Mouse (Mus musculus): ENCODE measurements around the gene Mri1. TPM values are rescaled to one million over a fixed set of nuclear protein-coding genes. Genes with fewer than 3 reads are reported as not detected.
A peak's percentile ranks its signal among the peaks of the same experiment; 100 is the strongest.

Gene Mri1
- total RNA-seq, 2 experiments from 2014 or later, result 13.8 to 34.3 TPM

- ATAC-seq (replicated peaks; ENCODE audit: poor library complexity), result peak; percentile 21
Measured at GRCm38 (mm10) chr8:84237542-84238229, 19.4 kb downstream of the Mri1 start.

GRCm38 (mm10) chr8:84236998-84237473, 20.1 kb downstream of the Mri1 start, which contains the start of gene Zswim4:
Gene Zswim4, minus strand, starts transcription at chr8:84237055.
- peak; percentile 95 for ATAC-seq (replicated peaks; ENCODE audit: poor library complexity)

GRCm38 (mm10) chr8:84236410-84236997, 20.6 kb downstream of the Mri1 start:
- no peak for ATAC-seq (replicated peaks; ENCODE audit: poor library complexity)

- no peak for ATAC-seq (replicated peaks; ENCODE audit: poor library complexity)
Measured at GRCm38 (mm10) chr8:84235746-84236409, 21.2 kb downstream of the Mri1 start.

- no peak for ATAC-seq (replicated peaks; ENCODE audit: poor library complexity)
Measured at GRCm38 (mm10) chr8:84233055-84233454, 24.1 kb downstream of the Mri1 start.

- ATAC-seq (replicated peaks; ENCODE audit: poor library complexity), result peak; percentile 49; the same call in 1 of the 2 replicates
Measured at GRCm38 (mm10) chr8:84230735-84231134, 26.4 kb downstream of the Mri1 start.

GRCm38 (mm10) chr8:84223322-84224029, 33.6 kb downstream of the Mri1 start:
- ATAC-seq (replicated peaks; ENCODE audit: poor library complexity), result no peak; the same call in 1 of the 2 replicates

GRCm38 (mm10) chr8:84222566-84223165, 34.5 kb downstream of the Mri1 start:
- peak; percentile 84 for ATAC-seq (replicated peaks; ENCODE audit: poor library complexity)

- ATAC-seq (replicated peaks; ENCODE audit: poor library complexity), result peak; percentile 58
Measured at GRCm38 (mm10) chr8:84220105-84220504, 37.0 kb downstream of the Mri1 start.

GRCm38 (mm10) chr8:84218143-84218542, 39.0 kb downstream of the Mri1 start:
- ATAC-seq (replicated peaks; ENCODE audit: poor library complexity), result no peak

- no peak for ATAC-seq (replicated peaks; ENCODE audit: poor library complexity)
Measured at GRCm38 (mm10) chr8:84217206-84217605, 39.9 kb downstream of the Mri1 start.

- no peak for ATAC-seq (replicated peaks; ENCODE audit: poor library complexity)
Measured at GRCm38 (mm10) chr8:84213277-84213676, 43.8 kb downstream of the Mri1 start.

- no peak for ATAC-seq (replicated peaks; ENCODE audit: poor library complexity)
Measured at GRCm38 (mm10) chr8:84211881-84212563, 45.1 kb downstream of the Mri1 start.

GRCm38 (mm10) chr8:84211202-84211601, 45.9 kb downstream of the Mri1 start:
- no peak for ATAC-seq (replicated peaks; ENCODE audit: poor library complexity)

GRCm38 (mm10) chr8:84210167-84210791, 46.8 kb downstream of the Mri1 start:
- ATAC-seq (replicated peaks; ENCODE audit: poor library complexity), result peak; percentile 61

- peak; percentile 35 for ATAC-seq (replicated peaks; ENCODE audit: poor library complexity)
Measured at GRCm38 (mm10) chr8:84208381-84209380, 48.4 kb downstream of the Mri1 start.

- peak; percentile 61 for ATAC-seq (replicated peaks; ENCODE audit: poor library complexity)
Measured at GRCm38 (mm10) chr8:84207811-84208210, 49.3 kb downstream of the Mri1 start.

GRCm38 (mm10) chr8:84206666-84207065, 50.5 kb downstream of the Mri1 start:
- ATAC-seq (replicated peaks; ENCODE audit: poor library complexity), result no peak

Data from megakaryocyte progenitor cell, adult 5-6 weeks (primary cell).